Mouse (Mus musculus) midbrain, embryonic 16.5 days (tissue): ENCODE measurements at regions not wholly inside any gene's neighbourhood (a gene's known extent, or its start where the extent isn't known, plus 50 kb on each side); places are given as distances from the start of the nearest gene placed in this dataset.

Experiments
- ATAC-seq: fragments of 200-750 bp; cut with Nextera tagmentation; 2 replicates; pipeline ENCODE4 v1.8.0; 2017; ENCODE audit warnings: moderate TSS enrichment
- H3K27ac ChIP-seq: fragments of 300-500 bp; sonication (generic); 2 replicates; pipeline ENCODE4 v1.5.1; 2014; ENCODE audit warnings: mild to moderate bottlenecking, low read length, mixed read lengths
- H3K27me3 ChIP-seq: fragments of 300-500 bp; sonication (generic); 2 replicates; pipeline ENCODE4 v1.6.1; 2014; ENCODE audit warnings: low read depth, low read length, mixed read lengths; ENCODE audit not compliant: control insufficient read depth, insufficient read depth
- H3K36me3 ChIP-seq: fragments of 300-500 bp; sonication (generic); 2 replicates; pipeline ENCODE4 v1.6.1; 2014; ENCODE audit warnings: mild to moderate bottlenecking, low read length, moderate library complexity, mixed read lengths; ENCODE audit not compliant: control insufficient read depth, insufficient read depth
- H3K4me1 ChIP-seq: fragments of 300-500 bp; sonication (generic); 2 replicates; pipeline ENCODE4 v1.6.1; 2014; ENCODE audit warnings: mild to moderate bottlenecking, low read length, mixed read lengths; ENCODE audit not compliant: control insufficient read depth, insufficient read depth
- H3K4me2 ChIP-seq: fragments of 300-500 bp; sonication (generic); 2 replicates; pipeline ENCODE4 v1.6.1; 2014; ENCODE audit warnings: mild to moderate bottlenecking, low read length, mixed read lengths
- H3K4me3 ChIP-seq: fragments of 300-500 bp; sonication (generic); 2 replicates; pipeline ENCODE4 v1.5.1; 2014; ENCODE audit warnings: low read depth, mild to moderate bottlenecking, low read length, moderate library complexity, mixed read lengths
- H3K9ac ChIP-seq: fragments of 300-500 bp; sonication (generic); 2 replicates; pipeline ENCODE4 v1.6.1; 2014; ENCODE audit warnings: low read depth, low read length, mixed read lengths
- H3K9me3 ChIP-seq: fragments of 300-500 bp; sonication (generic); replicated peaks from 2 replicates; pipeline ENCODE4 v1.6.1; 2014; ENCODE audit warnings: mild to moderate bottlenecking, low read length, mixed read lengths; ENCODE audit not compliant: control insufficient read depth, poor library complexity, severe bottlenecking
- WGBS: fragments of 180-500 bp; shearing (Covaris S2); extraction: QIAGEN DNeasy Blood & Tissue Kit; methylation state at CpG from one replicate; pipeline ENCODE4 v1.1.7; 2014; 5-methylcytosine and 5-hydroxymethylcytosine counted together

DNA sequence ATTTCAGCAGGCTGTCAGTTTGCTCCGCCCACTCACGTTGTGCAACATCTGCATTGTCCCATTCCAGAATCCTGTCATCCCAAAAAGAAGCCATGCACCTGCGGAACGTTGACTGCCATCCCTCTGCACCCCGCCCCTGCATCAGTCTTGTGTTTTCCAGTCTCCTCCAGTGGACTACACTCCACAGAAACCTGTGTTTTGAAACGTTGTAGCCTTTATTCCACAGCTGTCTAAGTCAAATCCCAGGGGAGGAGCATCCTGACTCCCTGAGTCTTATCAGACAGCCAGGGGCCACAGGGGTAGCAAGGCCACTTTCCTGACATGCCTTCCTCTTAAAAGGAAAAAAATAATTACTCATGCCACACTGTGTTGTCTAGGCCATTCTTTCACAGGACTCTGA lies 251.5 kb upstream of the Dio3 start:
- 68% methylated on average over 6 of the region's 6 CpGs for WGBS
- H3K9me3 ChIP-seq: no peaks in the 10 kb centered on the region
- ATAC-seq: no peak
- H3K36me3 ChIP-seq: no peaks in the 10 kb centered on the region
- no peak overlapping the region for H3K9ac ChIP-seq
- H3K4me1 ChIP-seq: peaks cover 8% of the 10 kb centered on the region
- no peaks in the 10 kb centered on the region for H3K27me3 ChIP-seq
- H3K4me2 ChIP-seq: no peak overlapping the region
- H3K27ac ChIP-seq: no peak overlapping the region
- no peak overlapping the region for H3K4me3 ChIP-seq

DNA sequence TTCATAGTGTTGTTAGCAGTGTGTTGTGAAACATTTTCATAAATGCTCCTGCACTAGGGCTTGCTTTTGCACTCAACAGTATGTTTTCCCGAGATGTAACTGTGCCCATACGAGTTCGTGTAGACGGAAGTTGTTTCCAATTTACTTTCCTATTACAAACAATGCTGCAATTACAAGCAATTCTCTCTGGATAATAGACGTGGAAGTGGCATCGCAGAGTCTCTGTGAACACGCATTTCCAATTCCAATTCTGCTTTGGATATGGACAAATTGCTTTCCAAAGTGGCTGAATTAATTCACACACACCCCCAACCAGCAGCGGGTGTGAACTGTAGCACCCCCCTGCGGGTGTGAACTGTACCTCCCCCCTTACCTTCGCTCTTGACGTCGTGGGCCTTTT lies 250.9 kb upstream of the Dio3 start:
- Histone ChIP-seq H3K9ac (no peak overlapping the region), H3K4me1 (peaks cover 8% of the 10 kb centered on the region), H3K4me2 (no peak overlapping the region), H3K9me3 (no peaks in the 10 kb centered on the region), H3K27ac (no peak overlapping the region), H3K36me3 (no peaks in the 10 kb centered on the region), H3K27me3 (no peaks in the 10 kb centered on the region), H3K4me3 (no peak overlapping the region)
- 66% methylated on average over 12 of the region's 12 CpGs for WGBS
- no peak for ATAC-seq

- H3K9me3 ChIP-seq: no peaks in the 10 kb centered on the region
- H3K4me2 ChIP-seq: no peak overlapping the region
- no peaks in the 10 kb centered on the region for H3K27me3 ChIP-seq
- no peak overlapping the region for H3K9ac ChIP-seq
- H3K4me1 ChIP-seq: peaks cover 8% of the 10 kb centered on the region
- no peak overlapping the region for H3K4me3 ChIP-seq
- no peaks in the 10 kb centered on the region for H3K36me3 ChIP-seq
- no peak overlapping the region for H3K27ac ChIP-seq
- WGBS: 68% methylated on average over 9 of the region's 9 CpGs
- no peak for ATAC-seq
Observed at GRCm38 (mm10) chr12:110028646-110029045, 250.2 kb upstream of the Dio3 start.

DNA sequence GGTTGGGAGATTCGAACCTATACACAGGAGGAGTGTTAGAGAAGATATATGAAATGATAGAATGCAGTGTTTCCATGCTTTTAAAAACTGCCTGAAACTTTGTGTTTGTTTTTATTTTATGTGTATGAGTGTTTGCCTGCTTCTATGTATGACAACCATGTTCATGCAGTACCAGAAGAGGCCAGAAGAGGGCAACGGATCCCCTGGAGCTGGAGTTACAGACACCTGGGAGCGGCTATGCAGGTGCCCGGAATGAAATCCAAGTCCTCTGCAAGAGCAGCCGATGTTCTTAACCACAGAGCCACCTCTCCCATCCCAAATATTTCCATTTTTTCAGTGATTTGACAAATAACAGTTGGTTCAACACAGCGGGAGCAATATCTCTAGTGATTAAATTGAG lies 247.5 kb upstream of the Dio3 start:
- no peak overlapping the region for H3K4me2 ChIP-seq
- no peak overlapping the region for H3K27ac ChIP-seq
- no peak overlapping the region for H3K9ac ChIP-seq
- no peaks in the 10 kb centered on the region for H3K27me3 ChIP-seq
- H3K4me1 ChIP-seq: peaks cover 3% of the 10 kb centered on the region
- ATAC-seq: no peak
- 53% methylated on average over 6 of the region's 6 CpGs for WGBS
- H3K36me3 ChIP-seq: no peaks in the 10 kb centered on the region
- H3K4me3 ChIP-seq: no peak overlapping the region
- H3K9me3 ChIP-seq: no peaks in the 10 kb centered on the region

DNA sequence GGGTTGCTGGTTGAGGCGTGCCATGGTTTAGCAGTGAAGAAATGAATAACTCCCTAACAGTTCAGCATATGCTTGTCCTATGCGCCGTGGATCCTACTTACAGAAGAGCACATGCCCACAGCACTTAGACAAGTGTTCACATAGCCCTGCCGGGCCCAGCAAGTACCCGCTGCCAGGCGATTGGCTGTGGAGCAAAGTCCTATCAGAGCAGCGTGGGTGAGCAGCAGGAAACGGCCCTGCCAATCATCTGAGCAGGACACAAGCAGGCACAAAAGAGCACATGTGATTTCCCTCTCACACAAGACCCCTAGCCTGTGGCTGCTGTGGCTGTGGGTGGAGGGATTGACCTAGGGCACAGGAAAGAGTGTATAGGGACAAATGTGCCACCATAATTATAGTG lies 243.7 kb upstream of the Dio3 start:
- no peaks in the 10 kb centered on the region for H3K36me3 ChIP-seq
- H3K27me3 ChIP-seq: no peaks in the 10 kb centered on the region
- no peak for ATAC-seq
- no peaks in the 10 kb centered on the region for H3K4me1 ChIP-seq
- H3K4me2 ChIP-seq: no peak overlapping the region
- H3K9ac ChIP-seq: no peak overlapping the region
- H3K9me3 ChIP-seq: no peaks in the 10 kb centered on the region
- H3K27ac ChIP-seq: no peak overlapping the region
- no peak overlapping the region for H3K4me3 ChIP-seq
- 83% methylated on average over 8 of the region's 8 CpGs for WGBS

DNA sequence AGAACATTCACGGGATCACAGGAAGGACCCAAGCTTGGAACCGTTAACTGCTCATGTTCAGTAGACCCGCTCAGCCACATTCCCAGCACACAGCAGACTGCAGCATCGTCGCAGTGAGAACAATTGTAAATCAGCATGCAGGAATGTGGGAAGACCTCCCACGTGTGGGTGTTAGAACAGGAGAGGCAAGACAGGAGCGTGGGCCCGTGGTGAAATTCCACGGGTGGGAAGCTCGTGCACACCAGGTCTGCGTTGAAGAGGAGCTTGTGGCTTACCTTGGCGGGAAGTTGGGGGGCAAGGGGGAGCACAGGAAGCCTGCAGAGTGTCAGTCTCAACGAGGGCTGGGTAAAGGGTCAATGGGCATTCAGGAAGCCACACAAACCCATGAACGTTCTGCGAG lies 238.2 kb upstream of the Dio3 start:
- ATAC-seq: no peak
- Histone ChIP-seq H3K9me3 (no peaks in the 10 kb centered on the region), H3K4me2 (no peak overlapping the region), H3K36me3 (no peaks in the 10 kb centered on the region), H3K27ac (no peak overlapping the region), H3K9ac (no peak overlapping the region), H3K4me3 (no peak overlapping the region), H3K4me1 (no peaks in the 10 kb centered on the region), H3K27me3 (no peaks in the 10 kb centered on the region)
- WGBS: 59% methylated on average over 15 of the region's 15 CpGs

DNA sequence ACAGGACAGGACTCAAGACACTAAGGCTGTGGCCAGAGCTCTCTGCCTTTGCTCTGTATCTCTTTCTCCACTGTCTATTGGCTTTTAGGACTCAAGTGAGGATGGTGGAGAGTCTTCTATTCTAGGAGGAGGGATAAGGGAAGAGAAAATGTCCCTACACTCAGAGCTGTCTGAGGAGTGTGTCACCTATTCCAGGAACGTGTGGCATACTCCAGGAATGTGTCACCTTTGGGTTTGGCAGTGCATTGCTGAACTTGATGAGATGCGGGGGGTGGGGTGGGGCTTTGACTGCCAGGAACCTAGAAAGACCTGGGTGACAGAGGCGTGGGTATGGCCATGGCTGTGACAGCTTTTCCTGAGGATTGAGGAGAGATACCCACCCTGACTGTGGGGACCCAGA lies 237.1 kb upstream of the Dio3 start:
- H3K4me2 ChIP-seq: no peak overlapping the region
- no peak overlapping the region for H3K4me3 ChIP-seq
- no peaks in the 10 kb centered on the region for H3K9me3 ChIP-seq
- WGBS: 76% methylated on average over 3 of the region's 3 CpGs
- no peaks in the 10 kb centered on the region for H3K27me3 ChIP-seq
- no peak overlapping the region for H3K27ac ChIP-seq
- H3K36me3 ChIP-seq: no peaks in the 10 kb centered on the region
- H3K4me1 ChIP-seq: no peaks in the 10 kb centered on the region
- ATAC-seq: no peak
- no peak overlapping the region for H3K9ac ChIP-seq

DNA sequence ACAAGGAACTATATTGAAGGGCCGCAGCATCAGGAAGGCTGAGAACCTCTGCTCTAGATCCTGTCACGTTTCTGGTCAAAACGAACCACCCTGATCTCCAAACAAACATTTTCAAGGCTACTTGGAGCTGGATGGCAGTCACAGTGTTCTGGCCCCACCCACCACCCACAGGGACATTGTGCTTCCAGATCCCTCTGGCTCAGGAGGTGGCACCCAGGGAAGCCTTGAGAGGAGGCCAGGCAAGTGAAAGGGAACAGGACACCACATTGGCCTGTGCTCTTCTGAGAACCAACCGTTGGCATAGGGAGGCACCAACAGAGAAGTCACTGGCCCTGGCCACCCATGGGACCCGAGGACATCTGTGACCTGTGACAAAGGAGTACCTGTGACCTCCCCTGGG lies 234.6 kb upstream of the Dio3 start:
- no peaks in the 10 kb centered on the region for H3K36me3 ChIP-seq
- H3K27ac ChIP-seq: no peak overlapping the region
- H3K27me3 ChIP-seq: no peaks in the 10 kb centered on the region
- WGBS: 79% methylated on average over 5 of the region's 5 CpGs
- no peak overlapping the region for H3K4me2 ChIP-seq
- no peak overlapping the region for H3K4me3 ChIP-seq
- H3K9ac ChIP-seq: no peak overlapping the region
- no peak for ATAC-seq
- H3K4me1 ChIP-seq: no peaks in the 10 kb centered on the region
- H3K9me3 ChIP-seq: no peaks in the 10 kb centered on the region

DNA sequence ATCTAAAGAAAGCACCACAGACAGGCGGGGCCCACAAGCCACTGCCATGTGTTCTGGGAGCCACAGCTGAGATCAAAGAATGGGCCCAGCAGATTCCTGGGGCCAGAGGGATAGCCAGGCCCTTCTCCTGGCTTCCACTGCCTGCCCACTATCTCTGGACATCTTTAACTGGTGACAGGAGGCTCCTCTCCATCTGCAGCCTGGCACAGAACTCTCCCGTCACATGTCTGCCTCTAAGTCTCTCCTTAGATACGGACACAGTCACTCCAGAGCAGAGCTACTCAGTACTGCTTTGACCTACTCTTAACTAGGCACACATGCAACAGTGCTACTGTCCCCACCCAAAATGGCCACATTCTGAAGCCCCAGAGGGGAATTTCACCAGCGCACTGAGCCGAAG lies 234.1 kb upstream of the Dio3 start:
- Histone ChIP-seq H3K27ac (no peak overlapping the region), H3K4me1 (no peaks in the 10 kb centered on the region), H3K4me3 (no peak overlapping the region), H3K9ac (no peak overlapping the region), H3K36me3 (no peaks in the 10 kb centered on the region), H3K9me3 (no peaks in the 10 kb centered on the region), H3K27me3 (no peaks in the 10 kb centered on the region), H3K4me2 (no peak overlapping the region)
- no peak for ATAC-seq
- 91% methylated on average over 5 of the region's 5 CpGs for WGBS

DNA sequence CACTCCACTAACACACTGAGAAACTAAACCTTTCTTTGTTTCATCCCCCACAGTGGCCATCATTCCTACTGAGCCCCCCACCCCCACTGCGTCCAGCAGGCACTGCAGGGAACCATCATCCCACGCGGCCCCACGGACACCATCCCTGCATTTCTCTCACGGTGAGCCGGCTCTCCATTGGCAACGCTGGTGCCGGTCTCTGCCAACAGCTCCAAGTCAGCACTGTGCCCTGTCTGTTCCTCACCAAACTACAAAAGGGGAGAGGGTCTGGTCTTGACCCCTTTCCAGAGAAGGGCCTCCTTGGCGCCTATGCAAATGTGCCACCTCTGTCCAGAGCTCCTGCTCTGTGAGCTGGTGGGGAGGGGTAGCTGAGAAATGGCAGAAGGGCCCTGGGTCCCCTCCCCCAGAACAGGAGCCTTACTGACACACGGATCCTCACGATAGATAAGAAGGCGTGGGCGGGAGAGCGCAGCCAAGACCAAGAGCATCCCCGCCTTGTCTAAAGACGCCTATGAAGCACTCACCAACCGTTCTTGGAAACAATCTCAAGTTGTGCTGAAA lies 233.0 kb upstream of the Dio3 start:
- no peaks in the 10 kb centered on the region for H3K9me3 ChIP-seq
- peak; percentile 56; the same call in 1 of the 2 replicates for ATAC-seq
- 68% methylated on average over 17 of the region's 17 CpGs for WGBS

More for the DNA sequence above, 233.0 kb upstream of the Dio3 start:
- H3K27me3 ChIP-seq: no peaks in the 10 kb centered on the region
- no peaks in the 10 kb centered on the region for H3K4me1 ChIP-seq
- no peak overlapping the region for H3K4me3 ChIP-seq
- H3K36me3 ChIP-seq: no peaks in the 10 kb centered on the region
- no peak overlapping the region for H3K4me2 ChIP-seq
- no peak overlapping the region for H3K9ac ChIP-seq
- H3K27ac ChIP-seq: no peak overlapping the region
